Mouse (Mus musculus): ENCODE results near the gene Wdr18.

Wdr18 gene

DNA sequence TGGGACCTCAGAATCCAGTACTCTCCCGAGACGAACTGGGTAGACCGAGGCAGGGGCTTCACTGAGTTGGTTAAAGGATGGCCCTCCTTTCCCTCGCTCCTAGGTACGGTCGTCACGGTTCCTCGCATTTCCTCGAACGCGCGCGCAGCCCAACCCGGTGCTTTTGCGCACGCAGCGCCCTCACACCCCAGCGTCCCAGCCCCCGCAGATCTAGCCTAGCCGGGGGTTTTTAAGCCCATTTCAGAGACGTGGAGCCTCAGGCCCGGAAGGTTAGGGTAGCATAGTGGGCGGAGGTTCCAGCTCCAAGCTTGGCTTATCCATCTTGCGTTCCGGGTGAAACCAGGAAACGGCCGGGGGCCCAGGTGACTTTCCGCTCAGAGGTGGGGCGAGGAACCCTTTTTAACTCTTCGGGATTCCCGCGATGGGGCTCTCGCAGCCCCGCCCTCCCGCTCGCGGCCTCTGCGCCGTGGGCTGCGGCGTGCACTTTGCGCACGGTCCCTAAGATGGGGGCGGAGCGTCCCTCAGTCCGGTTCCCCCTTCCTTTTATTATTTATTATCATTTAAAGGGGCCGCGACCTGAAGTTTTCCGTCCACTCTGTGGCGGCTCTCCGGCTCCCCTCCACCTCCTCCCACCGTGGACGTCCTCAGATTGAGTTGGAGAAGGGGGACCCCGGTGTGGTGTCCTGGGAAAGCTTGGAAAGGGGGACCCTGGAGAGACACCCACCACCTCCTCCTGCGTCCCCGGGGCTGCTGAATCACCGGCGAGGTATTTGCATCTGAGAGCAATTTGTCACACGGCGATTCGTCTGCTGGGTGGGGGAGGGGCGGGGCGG lies 33.2 kb upstream of the Wdr18 start, which contains the start of gene Arid3a:
Arid3a (plus strand) TSS at position 553 of the 833 bp plus-strand sequence.
- DNase-seq (ENCODE audit: extremely low read depth, insufficient read length, low spot score) = peak; percentile 95

DNA sequence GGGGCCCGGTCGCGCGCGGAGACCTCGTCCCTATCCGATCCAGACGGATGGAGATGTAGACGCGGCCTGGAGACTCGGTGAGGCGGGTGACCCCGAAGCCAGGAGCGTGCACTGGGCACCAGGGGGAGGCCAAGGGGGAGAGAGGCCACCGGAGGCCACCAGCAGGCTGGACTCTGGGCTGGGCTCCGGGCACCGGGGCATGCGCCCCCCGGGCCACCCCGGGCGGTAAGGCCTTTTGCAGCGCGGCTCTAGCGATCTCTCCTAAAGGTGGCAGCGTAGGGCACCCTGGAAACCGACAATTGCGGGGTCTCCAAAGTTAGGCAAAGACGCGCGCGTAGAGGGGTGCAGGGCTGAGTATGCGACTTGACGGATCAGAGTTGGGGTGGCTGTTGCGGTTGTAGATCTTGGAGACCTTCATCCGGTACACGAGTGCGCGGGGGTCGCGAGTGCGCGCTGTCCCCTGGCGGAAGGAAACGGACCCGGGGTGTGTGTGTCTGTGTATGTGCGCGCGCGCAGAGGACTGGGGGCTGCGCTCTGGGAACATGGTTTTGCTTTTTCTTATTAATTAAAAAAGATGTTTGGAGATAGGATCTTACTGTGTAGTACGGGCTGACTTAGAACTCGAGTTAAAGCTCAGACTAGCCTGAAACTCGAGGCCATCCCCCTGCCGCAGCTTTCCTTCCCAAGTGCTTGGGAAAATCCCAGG lies 32.5 kb upstream of the Wdr18 start:
- peak; percentile 72 for DNase-seq (ENCODE audit: extremely low read depth, insufficient read length, low spot score)

DNA sequence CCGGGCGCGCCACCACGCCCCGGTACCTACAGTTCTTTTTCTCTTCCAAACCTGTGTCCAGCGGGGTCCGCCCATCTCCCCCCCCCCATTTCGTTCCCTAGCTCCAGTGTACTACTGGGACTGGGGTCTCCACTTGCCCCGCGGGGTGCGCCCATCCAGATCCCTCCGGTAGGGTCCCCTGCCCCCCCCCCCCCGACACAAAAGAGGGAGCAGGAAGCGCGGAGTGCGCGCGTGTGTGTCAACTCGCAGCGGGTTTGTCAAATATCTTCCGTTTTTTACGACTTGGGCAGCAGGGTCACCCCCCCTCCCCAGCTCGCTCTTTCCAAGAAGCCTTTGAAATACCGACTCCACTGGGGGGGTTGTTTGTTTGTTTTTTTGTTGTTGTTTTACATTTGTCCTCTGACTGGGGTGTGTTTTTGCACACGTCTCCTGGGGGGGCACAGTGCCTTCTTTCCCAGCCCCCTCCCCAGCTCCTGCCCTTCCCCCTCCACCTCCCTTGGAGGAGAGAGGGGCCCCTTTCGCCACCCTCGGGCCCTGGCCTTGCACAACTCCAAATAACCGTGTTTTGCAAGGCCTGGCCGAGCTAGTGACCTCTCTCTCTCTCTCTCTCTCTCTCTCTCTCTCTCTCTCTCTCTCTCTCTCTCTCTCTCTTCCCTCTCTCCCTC lies 31.8 kb upstream of the Wdr18 start:
- peak; percentile 51 for DNase-seq (ENCODE audit: extremely low read depth, insufficient read length, low spot score)

DNA sequence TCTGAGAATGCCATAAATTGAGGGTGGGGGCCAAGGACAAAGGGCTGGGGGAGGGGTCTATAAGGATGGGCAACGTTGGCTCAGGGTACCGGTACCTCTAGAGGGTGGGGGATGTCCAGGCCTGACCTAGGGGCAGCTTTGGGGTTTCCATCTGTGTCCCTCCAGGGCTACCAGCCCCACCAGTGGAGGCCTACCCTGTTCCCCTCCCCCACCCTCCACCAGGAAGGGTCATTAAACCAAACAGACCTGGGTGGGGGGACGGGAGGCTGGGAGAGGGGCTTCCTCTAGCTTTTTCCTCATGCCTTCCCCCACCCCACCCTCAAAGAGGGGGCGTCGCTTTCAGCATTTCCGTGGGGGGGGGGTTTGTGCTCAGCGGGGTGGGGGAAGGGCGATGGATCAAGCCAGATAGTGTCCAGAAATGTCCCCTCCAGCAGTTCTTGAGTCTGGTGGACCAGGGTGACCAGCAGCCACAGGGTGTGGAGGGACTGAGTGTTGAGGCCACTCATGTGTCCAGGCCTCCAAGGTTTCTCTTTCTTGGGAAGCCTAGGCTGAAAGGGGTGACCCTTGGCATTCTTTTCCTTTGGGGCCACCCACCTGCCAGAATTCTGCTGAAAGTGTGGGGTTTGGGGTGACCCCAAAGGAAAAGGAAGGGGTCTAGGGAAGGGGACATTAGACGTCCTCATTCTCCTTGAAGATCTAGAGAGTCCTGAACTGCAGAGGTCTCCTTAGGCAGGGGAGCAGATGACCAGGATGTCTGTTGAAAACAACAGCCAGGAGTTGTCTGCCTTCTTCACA lies 30.8 kb upstream of the Wdr18 start:
- no peak for DNase-seq (ENCODE audit: extremely low read depth, insufficient read length, low spot score)

DNA sequence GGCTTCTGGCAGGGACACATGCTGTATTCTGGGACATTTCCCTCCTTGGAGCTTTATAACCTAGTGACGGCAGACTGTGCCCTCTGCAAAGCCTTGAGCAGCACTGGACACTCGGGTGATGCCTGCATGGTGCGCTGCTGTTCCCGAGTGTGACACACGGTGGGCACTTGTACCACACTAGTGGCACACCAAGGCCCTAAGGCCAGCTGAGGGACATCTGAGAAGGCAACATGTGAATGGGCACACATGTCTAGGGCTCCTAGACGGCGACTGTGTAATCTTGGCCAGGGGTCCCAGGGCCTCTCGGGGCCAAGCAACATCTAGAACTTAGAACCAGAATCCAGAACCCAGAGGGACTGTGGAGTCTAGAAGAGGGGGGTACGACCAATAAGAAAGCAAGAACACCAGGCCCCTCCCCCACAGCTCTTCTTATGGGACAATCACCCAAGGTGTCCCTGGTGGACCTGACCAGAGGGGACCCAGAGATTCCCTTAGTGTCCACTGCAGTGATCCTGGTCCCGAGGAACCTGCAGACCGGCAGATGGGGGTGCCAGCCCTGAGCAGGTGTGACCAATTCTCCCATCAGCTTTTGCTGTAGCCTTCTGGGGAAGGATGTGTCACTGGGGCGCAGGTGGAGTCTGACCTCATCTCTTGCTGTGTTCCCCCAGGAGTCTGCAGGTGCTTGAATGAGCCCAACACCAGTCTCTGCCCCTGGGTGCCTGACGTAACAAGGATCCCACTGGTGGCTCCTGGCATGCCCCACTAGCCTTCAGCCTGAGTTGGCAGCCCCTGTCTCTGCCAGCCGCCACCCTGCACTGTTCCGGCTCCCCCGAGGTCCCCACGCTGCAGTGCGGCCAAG lies 29.8 kb upstream of the Wdr18 start:
- DNase-seq (ENCODE audit: extremely low read depth, insufficient read length, low spot score) = no peak

DNA sequence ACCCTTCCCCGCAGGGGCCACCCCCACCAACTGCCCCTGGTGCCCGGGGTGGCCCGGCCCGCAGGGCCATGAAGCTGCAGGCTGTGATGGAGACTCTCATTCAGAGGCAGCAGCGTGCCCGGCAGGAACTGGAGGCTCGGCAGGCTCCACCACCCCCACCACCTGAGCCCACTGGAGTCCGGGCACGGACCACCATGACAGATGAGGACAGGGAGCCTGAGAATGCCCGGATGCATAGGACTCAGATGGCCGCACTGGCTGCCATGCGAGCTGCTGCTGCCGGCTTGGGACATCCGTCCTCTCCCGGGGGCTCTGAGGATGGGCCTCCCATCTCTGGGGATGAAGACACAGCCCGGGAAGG lies 29.1 kb upstream of the Wdr18 start:
- no peak for DNase-seq (ENCODE audit: extremely low read depth, insufficient read length, low spot score)

DNA sequence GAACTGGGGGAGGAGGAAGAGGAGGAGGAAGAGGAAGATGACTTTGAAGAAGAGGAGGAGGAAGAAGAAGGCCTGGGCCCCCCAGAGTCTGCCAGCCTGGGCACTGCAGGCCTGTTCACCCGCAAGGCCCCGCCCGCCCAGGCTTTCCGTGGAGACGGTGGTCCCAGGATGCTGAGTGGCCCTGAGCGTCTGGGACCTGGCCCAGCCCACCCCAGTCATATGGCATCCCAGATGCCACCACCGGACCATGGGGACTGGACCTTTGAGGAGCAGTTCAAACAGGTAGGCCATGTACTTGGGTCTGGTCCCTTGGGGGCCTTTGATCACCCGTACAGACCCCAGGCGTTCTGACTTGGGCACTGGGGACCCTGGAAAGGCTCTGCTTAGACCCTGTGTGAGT lies 28.2 kb upstream of the Wdr18 start:
- DNase-seq (ENCODE audit: extremely low read depth, insufficient read length, low spot score) = no peak

DNA sequence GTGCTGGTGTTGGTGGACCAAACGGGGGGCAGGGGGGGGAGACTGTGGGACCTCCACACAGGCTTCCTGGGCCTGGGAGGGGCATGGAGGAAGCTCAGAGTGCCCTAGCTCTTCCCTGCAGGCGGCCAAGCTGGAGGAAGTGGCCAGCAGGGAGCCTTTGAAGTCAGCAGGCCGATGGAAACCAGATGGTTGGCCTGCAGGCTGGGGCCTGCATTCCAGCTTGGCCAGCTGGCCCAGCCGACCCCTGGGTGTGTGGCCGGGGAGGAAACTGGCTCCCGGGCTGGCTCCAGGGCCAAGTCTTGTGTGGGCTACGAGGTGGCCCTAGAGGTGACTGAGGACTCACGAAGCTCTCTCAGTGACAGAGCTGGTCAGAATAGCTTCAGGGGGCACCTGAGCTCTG lies 27.2 kb upstream of the Wdr18 start:
- DNase-seq (ENCODE audit: extremely low read depth, insufficient read length, low spot score) = peak; percentile 42

DNA sequence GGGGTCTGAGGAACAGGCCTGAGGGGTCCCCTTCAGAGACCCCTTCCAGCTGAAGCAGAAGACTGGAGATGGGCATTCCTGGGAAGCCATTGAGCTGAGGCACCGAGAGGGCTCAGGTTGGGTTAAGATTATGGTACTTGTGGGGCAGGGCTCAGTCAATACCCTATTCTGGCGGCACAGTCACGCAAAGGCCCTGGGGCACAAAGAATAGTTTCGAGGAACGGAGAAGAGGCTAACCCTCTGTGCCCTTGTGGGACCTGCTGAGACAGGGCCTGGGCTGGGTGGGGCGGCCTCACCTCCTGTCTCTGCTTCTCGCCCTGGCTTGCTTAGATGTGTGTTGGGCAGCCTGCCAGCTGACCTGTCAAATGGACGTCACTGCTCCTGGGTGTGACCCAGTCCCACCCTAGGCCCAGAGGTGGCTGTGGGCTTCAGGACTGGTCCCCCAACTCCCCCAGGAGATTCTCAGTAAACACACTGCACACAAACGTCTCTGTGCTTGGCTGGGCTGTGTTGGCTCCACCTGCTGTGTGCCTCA lies 26.7 kb upstream of the Wdr18 start:
- no peak for DNase-seq (ENCODE audit: extremely low read depth, insufficient read length, low spot score)

DNA sequence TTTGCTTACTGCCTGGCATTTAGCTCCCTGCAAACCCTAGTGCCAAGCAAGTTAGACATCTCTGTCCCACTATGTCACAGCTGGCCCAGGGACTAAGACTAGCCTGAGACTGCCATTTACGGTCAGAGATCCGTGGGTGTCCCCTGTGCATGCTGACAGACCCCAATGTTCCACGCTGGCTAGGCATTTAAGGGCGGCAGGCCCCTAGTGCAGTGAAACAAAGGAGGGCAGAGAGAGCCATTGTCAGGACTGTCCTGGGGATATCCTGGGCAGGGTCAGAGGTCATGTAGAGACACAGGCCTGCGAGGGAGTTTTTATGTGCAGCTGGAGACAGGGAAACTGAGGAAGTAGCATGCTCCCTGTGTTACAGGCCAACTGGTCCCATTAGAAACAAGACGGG lies 26.1 kb upstream of the Wdr18 start:
- DNase-seq (ENCODE audit: extremely low read depth, insufficient read length, low spot score) = no peak

DNA sequence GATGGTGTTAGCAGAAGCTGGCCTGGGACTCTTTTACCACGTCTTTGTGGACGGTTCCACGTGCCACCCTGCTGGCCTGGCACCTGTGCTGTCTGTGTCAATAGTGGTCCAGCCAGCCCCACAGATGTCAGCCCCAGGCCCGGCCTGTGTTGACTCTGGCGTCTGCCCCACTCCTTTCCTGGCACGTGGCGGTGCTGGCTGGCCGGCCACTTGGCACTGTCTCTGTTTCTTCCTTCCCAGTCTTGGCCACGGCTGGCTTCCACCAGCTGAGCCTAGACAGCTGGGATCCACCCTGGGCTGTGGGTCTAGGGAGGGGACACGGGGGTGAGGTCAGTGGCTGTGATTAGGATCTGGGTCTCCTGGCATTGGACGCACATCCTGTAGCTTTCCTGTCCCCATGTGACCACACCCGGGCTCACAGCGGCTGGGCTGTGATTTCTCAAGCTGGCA lies 25.7 kb upstream of the Wdr18 start:
- peak; percentile 86 for DNase-seq (ENCODE audit: extremely low read depth, insufficient read length, low spot score)

DNA sequence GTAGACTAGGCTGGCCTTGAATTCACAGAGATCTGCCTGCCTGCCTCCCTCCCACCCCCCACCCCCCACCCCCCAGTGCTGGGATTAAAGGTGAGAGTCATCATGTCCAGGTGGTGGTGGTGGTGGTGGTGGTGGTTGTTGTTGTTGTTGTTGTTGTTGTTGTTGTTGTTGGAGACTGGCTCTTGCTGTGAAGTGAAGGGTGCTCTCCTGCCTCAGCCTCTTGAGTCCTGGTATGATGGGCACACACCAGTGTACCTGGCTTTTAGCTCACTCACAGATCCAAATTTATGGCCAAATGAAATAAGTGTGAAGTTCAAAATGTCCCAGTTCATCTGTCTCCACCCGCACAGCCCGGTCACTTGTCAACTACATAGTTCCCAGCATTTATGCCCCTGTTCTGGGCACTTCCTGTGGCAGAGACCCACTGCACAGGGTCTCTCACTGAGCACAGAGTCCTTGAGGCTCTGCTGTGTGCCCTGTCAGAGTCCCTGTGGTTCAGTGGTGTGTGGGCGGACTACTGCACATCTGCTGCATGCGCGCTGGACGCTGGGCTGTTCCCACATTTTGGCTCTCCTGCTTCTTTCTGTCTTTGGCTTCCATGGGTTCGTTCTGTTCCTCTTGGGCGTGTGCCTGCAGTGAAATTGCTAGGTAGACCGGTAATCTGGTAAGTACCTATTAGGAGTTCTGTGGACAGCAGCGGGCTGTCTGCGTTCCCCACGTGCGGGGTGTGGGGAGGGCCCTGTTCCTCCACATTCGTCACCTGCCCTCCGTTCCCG lies 25.0 kb upstream of the Wdr18 start:
- DNase-seq (ENCODE audit: extremely low read depth, insufficient read length, low spot score) = no peak

DNA sequence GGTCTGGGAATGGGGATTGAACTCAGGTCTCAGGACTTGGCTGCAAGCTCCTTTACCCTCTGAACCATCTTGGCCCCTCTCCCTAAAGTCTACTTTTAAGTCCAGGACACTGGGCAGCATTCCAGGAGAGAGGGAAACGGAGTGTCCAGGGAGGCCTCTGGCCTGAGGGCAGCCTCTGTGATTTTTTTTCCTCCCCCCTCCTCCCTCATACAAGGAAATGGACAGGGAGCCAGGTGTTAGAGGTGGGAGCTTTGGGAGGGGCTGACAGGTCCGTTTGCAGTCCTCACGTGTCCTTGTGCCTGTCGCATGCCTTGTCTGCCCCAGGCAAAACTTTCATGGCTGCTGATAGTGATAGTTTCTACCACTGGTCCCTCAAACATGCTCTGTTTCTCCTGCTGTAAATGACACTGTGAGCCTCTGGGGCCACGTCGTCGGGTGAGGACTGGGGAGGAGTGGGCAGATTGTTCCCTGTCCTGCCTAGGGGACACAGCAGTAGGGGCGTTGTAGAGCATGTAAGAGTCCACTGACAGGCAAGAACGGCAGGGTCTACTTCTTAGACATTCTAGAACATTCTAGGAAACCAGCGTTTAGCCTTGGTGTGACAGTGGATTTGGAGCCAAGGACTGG lies 23.6 kb upstream of the Wdr18 start:
- no peak for DNase-seq (ENCODE audit: extremely low read depth, insufficient read length, low spot score)

DNA sequence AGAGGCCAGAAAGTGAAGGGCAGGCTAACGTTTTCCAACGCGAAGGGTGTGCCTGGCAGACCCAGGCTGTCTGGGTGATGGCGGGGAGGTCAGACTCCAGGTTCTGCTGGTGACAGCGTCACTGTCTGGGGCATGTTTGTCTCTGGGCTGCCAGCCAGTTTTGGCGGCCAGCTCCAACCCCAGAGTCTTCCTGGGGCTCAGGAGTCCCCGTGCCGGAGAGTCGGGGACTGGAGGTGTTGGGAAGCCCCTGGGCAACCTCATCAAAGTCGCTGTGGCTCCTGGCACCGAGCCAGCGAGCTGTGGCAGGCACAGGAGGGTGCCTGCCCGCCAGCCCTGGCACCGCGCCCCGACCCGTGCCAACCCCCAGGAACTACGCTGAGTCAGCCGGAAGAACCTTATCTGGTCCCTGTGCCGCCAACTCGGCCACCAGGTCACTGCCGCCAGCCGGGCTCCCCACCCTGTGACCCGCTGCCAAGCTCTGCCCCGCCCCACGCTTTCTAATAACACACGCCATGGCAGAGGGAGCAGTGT lies 23.0 kb upstream of the Wdr18 start:
- peak; percentile 91 for DNase-seq (ENCODE audit: extremely low read depth, insufficient read length, low spot score)

DNA sequence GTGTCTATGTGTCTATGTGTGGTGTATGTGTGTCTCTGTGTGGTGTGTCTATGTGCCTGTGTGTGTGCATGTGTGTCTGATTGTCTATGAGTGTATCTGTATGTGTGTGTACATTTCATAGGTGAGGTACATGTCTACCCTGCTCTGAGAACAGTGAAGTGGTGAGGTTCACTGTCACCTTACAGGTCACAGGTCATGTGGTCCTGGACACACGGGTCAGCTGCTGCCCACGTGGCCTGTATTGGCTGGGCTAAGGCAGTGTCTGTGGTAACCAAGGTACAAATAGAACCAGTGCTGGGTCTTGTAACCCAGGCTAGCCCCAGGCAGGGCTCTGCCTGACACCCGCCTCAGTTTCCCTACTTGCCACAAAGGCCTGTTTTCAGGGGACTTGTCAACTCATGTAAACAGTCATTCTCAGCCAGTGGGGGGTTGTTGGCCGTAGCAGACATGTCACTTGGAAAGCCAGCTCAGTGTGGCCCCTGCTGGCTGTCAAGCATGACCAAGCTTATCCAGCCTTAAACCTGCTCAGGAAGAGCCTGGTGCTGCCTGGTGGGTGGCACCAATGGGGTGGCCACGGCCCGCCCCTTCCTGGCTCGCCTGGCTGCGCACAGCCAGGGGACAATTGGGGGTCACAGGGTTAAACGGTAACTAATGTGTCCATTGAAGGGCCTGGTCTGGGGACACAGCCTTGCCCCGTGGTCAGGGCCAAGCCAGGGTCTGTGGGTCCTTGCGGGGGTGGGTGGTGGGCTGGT lies 22.0 kb upstream of the Wdr18 start:
- DNase-seq (ENCODE audit: extremely low read depth, insufficient read length, low spot score) = no peak

DNA sequence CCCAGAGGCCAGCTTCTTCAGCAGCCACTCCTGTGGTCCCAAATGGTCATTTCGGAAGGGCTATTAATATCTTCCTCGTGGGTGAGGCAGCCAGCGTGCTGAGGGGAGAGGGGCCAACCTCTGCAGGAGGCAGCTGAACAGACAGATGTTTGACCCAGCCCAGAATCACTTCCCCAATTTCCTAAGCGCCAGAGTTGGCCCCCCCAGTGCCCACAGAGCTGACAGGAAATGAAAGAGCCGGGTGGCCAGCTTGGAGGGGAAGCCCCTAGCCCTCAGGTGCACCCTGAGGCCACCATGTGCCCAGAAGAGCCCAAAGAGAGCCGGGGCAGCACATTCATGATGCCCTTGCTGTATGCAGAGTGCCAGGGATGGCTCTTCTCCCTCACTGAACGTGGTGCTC lies 19.2 kb upstream of the Wdr18 start:
- no peak for DNase-seq (ENCODE audit: extremely low read depth, insufficient read length, low spot score)

DNA sequence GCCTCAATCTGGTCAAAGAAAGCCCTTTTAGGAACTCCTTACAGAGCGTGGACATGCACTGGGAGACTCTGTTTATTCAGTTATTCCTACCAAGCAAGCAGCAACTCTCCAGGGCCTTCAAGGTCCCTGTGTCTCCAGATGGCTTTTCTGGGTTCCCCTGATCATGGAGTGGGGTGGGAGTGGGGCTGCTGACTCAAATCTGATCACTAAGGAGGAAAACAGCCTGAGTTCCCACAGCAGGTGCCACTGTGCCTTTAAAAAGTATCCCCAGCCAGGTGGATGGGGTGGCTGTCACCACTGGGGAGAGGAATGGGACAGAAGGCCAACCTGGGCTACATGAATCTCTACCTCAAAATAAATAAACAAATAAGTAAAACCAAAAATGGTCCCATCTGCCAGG lies 17.0 kb upstream of the Wdr18 start:
- no peak for DNase-seq (ENCODE audit: extremely low read depth, insufficient read length, low spot score)

Data from 3134 (cell line).